Mouse (Mus musculus) gastrocnemius, postnatal 10 days (tissue): Measurements from ENCODE around the gene Ppan. TPM values are rescaled to one million over a fixed set of nuclear protein-coding genes. Genes with fewer than 3 reads are reported as not detected.

Source experiments
- DNase-seq: peaks from one replicate; pipeline ENCODE4 v3.0.0; 2021; ENCODE audit warnings: mixed read lengths
- total RNA-seq, 2 experiments: library from RNA; stranded (reverse); gene quantifications; 2 replicates each; pipeline ENCODE4 v1.2.3; 2021

Gene Ppan
- total RNA-seq, 2 experiments from 2014 or later: 15.9 to 19.2 TPM

DNA sequence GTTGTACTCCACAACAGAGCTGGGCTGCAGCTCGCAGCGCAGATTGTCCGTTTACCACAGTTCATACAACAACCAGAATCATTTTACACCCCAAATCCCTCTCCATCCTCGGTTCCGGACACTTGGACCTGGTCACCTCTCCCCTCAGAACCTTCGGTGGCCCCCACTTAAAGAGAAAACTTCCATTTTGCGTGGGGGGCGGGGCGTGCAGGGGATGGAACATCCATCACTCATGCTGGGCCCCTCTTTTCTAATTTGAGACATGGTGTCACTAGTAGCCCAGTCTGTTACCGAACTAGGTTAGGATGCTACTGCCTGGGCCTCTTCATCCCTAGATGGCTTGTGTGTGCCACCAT lies 9.3 kb upstream of the Ppan start:
- DNase-seq: peak; percentile 35

DNA sequence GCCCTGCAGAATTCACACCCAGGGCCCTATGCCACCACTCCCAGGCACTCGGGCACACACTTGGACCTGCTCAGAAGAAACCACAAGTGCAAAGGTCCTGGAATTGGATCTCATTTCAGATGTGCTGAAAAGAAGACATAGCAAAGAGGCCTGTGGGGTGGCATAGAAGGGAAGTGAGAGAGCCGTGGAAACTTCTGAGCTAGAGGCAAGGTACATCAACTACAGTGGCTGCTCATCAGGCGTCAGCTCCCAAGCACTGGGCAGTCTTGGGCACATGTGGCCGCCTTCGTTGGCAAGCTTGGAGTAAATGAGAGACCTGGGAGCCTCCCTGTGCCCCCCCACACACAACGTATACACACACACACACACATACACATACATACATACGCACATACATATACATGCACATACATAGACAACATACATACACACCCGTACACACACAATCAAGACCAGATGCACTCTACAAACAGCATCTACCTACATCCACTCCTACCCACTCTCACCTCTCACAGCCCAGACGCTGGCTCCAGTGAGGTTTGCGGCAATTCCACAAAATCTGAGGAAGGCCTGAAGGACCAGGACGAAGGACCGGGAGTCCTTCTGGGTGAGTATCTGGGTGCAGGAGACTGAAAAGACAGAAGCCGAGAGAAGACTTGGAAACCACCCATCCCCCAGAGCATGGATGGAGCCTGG lies 8.7 kb upstream of the Ppan start, which contains the start of gene Angptl6:
Gene Angptl6, minus strand, starts transcription at position 631 of the 696 bp plus-strand sequence.
- no peak for DNase-seq

DNA sequence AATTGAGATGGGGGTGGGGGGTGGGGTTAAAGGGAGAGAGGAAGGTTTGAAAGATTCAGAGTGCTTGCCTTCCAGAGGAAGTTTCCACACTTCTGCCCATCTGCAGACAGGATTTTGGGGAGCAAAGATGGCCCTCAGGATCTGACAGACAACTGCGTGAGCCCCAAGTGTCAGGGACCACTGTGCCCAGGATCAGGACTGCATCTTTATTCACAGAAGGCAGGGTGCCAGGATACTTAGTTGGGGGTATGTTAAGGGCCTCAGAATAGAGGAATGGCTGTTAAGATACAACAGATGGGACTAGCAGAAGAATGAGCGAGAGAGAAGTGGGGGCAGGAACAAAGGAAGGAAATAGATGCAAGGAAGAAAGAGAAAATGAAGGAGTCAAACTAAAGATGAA lies 1.4 kb upstream of the Ppan start:
- DNase-seq: no peak

DNA sequence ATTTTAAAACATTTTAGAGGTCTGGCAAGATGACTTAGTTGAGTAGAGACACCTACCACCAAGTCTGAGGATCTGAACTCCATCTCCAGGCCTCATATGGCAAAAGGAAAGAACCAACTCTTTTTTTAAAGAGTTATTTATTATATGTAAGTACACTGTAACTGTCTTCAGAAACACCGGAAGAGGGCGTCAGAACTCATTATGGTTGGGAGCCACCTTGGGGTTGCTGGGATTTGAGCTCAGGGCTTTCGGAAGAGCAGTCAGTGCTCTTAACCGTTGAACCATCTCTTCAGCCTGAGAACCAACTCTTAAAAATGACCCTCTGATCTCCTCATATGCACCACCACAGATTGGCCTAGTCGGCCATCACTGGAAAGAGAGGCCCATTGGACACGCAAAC lies 784 bp upstream of the Ppan start:
- no peak for DNase-seq

DNA sequence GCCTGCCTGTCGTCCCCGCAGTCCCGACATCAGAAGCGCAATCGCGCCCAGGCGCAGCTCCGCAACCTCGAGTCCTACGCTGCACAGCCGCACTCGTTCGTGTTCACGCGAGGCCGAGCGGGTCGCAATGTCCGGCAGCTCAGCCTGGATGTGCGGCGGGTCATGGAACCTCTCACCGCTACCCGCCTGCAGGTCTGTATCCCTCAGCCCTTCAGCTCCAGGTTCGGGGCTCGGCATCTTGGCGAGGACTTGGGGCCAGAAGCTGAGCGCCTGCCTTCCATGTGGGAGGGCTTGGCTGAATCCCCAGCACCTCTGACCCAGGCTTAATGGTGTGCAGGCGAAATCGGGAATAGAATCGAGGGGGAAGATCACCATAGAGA lies 401 bp downstream of the Ppan start:
- DNase-seq: no peak

DNA sequence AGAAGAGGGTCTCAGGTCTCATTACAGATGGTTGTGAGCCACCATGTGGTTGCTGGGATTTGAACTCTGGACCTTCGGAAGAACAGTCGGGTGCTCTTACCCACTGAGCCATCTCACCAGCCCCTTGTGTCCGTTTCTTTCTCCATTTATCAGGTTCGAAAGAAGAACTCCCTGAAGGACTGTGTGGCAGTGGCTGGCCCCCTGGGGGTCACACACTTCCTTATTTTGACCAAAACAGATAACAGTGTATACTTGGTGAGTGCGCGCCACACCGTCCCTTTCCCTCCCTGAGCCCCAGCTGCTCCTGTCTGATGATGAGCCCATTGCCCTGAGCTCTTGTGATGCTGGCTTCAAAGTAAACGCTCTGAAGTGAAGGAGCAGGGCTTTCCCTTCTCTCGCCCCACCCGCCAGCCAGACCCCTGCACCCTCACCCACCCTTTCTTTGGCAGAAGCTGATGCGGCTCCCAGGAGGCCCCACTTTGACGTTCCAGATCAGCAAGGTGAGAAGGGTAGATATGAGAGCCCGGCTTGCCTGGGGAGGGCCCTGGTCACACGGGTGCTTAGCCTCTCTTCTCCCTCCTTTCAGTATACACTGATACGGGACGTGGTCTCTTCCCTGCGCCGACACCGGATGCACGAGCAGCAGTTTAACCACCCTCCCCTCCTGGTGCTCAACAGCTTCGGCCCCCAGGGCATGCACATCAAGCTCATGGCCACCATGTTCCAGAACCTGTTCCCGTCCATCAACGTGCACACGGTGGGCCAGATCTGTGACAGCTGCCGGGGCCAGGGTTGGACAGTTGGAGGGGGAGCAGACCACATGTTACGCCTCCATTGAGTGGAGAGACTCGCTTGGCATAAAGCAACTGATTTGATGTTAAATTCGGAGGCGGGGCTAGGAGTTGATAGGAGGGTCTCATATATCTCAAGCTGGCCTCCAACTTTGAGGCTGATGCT lies 1.5 kb downstream of the Ppan start:
- no peak for DNase-seq

DNA sequence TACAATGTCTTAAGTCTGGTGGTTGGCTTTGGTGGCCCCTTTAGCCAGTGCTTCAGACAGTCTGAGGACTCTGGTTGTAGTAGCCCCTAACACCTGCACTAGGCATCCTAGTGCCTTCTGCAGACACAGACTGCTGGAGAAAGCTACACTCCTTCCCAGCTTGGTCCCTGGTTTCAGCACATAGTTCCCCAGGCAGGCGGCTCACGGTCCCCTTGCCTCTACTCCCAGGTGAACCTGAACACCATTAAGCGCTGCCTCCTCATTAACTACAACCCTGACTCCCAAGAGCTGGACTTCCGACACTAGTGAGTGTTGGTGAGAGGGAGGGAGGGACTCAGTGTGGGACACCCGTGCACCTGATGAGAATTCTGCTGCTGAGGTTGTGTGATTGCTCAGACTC lies 2.4 kb downstream of the Ppan start:
- DNase-seq: no peak

DNA sequence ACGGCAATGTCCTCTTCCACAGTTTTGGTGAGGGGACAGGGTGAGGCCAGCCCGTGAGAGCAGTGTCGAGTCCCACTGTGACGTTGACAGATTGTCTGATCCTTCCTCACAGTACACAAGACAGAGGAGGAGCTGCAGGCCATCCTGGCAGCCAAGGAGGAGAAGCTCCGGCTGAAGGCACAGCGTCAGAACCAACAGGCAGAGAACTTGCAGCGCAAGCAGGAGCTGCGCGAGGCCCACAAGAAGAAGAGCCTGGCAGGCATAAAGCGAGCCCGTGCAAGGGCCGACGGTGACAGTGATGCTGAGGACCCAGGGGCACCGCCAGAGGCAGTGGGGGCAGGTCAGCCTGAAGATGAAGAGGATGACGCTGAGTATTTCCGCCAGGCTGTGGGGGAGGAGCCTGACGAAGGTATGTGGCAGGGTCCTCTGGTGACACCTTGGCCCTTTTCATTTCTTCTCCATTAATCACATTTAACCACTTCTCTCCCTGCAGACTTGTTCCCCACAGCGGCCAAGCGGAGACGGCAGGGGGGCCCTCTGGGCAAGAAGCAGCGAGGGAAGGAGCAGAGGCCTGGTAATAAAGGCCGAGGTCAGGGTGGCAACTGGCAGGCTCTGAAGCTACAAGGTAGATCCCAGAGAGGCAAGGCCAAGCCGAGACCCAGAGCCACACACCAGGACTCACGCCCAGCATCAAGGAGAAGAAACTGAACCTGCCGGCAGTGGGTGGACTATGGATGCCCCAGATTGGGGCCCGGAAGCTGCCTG lies 3.5 kb downstream of the Ppan start:
- no peak for DNase-seq

DNA sequence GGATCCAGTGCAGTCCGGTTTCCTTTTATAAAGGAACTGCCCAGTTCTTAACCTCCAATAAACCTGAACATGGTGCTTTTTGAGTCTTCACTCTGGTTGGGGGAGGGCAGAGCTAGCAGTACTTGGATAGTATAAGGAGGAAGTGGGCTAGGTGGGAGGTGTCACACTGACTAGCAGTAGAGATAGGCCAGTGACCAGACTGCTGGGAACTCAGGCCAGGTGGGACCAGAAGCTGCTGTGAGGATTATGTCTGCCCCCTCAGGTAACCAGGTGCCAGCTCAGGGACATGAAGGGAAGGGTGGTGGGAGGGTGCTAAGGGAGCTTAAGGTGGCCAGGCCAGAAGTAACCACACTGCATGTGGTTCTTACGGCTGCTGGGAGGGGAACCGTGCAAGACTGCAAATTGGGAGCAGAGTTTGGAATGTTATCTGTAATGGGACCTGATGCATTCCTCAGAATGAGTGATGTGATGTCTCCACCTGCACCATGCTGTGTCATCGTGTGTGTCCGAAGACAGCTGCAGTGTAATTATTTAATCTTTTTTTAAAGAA lies 4.2 kb downstream of the Ppan start:
- no peak for DNase-seq

DNA sequence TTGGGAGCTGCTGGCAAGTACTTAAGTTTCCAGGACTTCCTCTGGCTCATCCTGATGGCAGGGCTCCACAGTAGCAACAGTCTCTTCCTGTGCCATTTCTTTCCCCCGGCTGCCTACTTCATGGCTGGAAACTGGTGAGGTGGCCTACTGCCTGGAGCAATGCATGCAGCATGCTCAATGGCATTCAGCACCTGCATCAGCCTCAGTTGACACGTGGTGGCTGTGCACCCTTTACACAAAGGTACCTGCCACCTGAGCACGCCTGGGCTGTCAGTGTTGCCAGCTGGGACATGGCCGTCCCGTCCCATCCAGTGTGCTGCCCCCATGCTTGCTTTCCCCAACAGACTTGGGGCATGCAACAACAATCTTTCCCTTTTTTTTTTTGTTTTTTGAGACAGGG lies 5.1 kb downstream of the Ppan start:
- DNase-seq: no peak

DNA sequence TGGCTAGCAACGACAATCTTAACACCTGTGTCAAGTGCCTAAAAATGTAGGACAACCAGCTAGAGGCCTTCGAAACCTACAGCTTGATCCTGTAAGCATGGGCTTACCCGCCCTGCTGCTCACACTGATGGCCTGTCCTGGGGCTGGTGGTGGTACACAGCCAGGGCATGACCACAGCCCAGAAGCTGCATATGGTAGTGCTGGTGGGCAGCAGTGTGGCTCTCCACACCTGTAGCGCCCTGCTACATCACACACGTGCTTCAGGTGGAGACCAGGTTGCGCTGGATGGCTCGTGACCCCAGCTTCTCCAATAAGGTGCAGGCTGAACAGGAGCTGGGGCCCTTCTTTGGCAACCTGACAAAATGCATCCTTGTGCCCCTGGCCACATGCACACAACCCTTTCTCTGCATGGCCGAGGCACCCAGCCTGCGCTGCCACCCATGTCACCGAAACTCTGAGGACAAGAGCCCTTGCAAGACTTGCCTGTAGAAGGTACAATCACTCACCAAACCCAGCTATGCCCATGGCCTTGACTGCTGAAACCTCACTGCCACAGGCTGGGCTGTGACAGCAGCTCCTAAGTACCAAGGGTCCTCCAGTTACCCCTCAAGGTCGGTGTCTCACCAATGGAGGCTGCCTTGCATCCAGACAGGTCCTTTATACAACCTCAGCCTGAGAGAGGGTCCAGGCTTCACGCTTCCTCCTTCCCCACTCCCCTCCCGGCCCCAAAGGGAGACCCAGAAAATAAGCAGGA lies 5.8 kb downstream of the Ppan start:
- no peak for DNase-seq

DNA sequence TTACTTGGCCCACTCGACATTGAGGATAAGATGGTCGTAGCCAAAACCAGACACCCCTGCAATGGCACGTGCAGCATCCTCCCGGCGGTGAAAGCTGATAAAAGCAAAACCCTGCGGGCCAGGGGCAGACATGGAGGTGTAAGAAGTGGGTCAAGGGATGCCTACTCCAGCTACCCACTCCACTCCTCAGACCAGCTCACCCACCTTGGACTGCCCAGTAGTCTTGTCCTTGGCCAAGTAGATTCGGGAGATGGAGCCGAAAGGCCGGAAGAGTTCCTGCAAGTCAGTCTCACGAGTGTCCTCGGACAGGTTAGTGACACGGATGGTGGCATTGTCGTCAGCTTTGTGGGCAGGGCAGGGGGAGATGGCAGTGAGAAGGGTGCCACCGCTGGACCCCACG lies 6.7 kb downstream of the Ppan start:
- no peak for DNase-seq

DNA sequence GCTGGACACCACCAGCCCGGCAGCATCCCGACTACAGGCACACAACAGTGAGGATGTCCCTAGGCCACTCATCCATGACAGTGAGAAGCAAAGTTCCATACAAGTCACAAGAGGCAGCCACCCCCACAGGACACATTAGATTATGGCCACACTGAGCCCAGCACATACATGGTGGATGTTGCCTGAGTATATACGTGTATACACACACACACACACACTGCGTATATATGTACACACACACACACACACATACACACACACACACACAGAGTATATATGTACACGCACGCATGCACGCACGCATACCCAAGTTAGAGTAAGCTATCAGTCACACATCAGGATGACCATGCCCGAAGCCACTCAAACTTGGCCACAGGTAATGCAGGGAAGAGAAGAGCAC lies 7.4 kb downstream of the Ppan start:
- no peak for DNase-seq

DNA sequence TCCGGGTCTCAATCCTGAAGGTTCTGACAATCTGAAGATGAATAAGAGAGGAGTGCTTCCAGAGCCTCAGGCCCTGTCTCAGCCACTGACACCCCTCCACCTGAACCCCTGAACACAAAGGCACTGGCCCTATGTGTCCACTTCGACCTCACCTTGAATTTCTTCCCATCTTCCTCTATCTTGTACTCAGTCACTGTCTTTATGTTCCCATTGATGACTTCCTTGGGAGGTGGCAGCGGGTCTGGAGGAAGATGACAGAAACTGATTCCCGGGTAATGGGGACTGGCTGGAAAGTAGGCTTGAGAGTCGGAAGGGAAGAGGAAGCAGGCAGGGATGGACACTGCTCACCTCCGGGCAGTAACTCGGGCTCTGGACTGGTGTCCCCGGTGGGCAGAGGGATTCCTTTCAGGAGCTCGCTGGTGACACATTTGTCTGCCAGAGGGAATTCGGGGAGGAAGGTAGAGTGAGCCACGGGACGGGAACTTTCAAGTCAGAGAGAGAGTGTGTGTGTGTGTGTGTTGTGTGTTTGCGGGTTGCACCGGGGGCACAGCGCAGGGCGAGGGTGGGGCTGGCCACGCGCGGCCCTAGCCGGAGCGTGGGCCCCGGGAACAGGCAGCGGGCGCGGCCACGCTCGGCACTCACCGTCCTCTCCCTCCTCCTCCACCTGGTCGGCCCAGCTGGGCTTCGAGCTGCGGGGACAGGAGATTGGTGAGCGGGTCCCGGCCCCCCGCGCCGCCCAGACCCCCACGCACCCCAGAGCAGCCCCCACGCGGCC lies 9.9 kb downstream of the Ppan start:
- DNase-seq: no peak

DNA sequence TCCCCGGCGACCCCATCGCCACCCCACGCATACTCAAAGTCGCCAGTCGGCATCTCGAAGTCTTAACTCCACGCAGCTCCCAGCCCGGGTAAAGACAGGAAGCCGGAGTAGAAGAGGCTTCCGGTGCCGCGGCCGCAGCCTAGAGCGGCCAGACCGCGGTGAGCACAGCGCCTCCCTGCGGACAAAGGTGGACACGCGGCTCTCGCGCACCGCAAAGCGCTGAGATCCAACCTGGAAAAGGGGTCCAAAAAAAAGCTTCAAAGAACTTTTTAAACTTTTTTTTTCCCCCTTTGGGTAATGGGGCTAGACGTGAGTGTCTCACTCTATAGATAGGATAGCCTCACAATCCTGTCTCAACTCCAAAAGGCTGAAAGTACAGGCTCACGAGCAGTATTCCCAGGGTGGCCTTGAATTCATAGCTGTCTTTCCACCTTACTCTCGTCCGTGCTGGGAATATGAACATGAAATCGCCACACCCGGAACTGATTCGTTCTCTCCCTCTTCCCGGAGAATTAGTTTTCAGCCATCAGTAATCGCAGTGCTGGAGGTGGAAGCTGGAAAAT lies 10.6 kb downstream of the Ppan start, which contains the start of gene Eif3g:
Gene Eif3g, minus strand, starts transcription at position 113 of the 563 bp plus-strand sequence.
- peak; percentile 91 for DNase-seq

DNA sequence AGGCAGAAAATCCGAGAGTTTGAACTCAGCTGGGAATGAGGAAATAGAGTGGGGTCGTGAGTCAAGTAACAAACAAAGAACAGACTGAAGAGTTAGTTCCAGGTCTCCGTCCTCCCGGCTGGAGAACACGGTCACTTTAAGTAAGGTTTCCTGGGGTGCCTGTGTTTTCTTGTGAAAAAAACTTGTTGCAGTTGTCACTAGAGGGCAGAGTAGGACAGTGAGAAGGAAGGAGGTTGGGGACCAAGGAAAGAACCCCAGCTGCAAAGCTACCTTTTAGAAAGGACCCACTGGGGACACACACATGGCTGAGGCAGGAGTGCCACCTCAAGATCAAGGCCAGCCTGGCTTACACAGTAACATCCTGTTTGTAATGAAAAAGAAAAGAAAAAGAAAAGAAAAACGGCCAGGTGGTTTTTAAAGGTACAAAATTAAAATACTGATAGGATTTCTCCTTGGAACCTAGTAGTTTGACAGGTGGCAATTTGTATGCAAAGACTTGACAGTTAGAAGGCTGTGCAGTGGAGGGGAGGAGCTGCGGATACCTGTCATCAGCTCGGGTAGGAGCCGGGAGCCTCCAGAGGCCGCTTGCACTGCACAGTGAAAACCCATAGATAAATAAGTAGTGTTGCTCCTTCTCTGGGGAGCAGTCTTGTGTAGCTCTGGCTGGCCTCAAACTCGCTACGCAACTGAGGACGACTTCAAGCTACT lies 13.6 kb downstream of the Ppan start:
- DNase-seq: no peak

DNA sequence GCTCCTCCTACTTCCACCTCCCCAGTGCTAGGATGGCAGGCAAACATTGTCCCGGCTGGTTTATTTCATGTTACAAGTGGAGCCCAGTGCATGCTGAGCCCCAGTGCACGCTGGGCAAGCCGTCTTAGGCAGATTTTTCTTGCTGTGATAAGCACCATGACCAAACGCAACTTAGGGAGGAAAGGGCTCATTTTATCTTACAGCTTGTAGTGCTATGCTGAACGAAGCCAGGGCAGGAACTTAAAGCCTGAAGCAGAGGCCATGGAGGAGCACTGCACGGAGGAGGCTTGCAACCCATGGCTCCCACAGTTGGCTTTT lies 14.2 kb downstream of the Ppan start:
- DNase-seq: no peak

DNA sequence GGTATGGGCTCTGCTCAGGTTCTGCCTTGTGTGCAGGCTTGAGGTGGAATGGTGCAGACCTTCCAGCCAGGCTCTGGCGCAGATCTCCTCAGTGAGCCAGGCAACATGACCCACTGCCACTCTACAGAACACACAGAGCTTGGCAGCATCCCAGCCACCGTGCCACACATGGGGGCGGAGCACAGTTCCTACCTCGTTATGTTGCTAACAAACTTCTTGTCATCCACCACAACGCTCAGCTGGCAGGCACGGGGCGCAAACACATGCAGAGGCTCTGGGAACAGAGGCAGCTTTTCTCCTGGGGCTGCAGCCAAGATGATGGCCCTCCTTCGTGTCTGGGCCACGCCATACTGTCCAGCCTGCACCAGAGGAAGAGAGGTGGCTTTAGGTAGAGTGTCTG lies 22.0 kb downstream of the Ppan start:
- no peak for DNase-seq

DNA sequence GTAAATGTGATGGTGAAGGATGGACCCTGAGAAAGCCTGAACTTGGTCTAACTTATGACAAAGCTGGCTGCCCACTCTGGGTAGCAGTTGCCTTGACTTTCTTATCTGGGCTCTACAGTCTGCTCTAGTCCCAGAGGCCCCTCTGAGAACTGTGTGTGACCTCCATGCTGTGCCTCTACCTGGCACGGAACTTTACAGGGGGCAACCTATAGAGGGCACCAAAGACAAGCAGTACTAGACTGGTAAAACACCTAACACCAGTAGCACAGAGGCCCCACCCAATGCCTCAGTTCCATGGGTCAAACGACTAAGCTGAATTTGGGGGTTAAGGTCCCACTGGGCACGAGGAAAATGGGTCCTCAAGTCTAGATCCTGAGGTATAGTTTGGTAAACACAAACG lies 28.2 kb downstream of the Ppan start:
- no peak for DNase-seq

DNA sequence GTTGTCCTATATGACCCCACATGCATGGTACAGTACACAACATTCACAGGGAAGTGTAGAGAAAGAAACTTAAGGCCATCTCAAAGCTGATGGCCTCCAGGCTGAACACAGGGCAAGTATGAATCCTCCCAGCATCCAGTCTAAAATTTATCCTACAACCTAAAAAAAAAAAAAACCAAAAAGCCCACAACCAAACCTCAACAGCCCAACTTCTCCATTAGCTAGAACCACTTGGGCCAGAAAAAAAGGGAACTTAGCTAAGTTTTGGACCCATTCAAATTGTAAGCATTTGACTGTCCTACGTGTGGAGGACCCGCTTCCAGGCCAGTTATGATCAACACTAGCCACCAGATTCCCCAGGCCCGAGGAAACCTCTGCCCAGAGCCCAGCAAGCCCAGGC lies 35.3 kb downstream of the Ppan start:
- no peak for DNase-seq
